Mouse (Mus musculus) left cerebral cortex, postnatal 10 days (tissue): ENCODE measurements around the gene Dyrk3. TPM values are rescaled to one million over a fixed set of nuclear protein-coding genes. Genes with fewer than 3 reads are reported as not detected.

Experiments
- DNase-seq, 2 experiments: peaks; one replicate each; pipeline ENCODE4 v3.0.0; 2021 to 2022; ENCODE audit warnings: low spot score in 2 of 2, mixed read lengths in 1 of 2; ENCODE audit errors: extremely low spot score in 1 of 2
- intact Hi-C: fragments of 180-260 bp; cut with DNase I; formaldehyde crosslinking; loops from one replicate; pipeline ENCODE4 v1.15.1; 2025
- total RNA-seq, 2 experiments: library from RNA; stranded (reverse); gene quantifications; 2 replicates each; pipeline ENCODE4 v1.2.3; 2021

The Dyrk3 gene
- total RNA-seq, result 10 to 100 TPM in 1 of 2 experiments, 1 to 10 TPM in 1; 9.9 to 11.3 TPM

- intact Hi-C loops, result no loop called here
- DNase-seq, result peak; percentile 86 to 94
Measured at GRCm38 (mm10) chr1:131138191-131139016, at the start of gene Dyrk3. TSS of gene Dyrk3 (minus strand) at chr1:131138340.

- intact Hi-C loops, result no loop called here
- DNase-seq, result no peak
Measured at GRCm38 (mm10) chr1:131187856-131188255, 49.7 kb upstream of the Dyrk3 start.

GRCm38 (mm10) chr1:131186995-131187394 lies 48.9 kb upstream of the Dyrk3 start:
- intact Hi-C loops, result no loop called here
- no peak for DNase-seq

- no peak for DNase-seq
- intact Hi-C loops, result no loop called here
Measured at GRCm38 (mm10) chr1:131185821-131186506, 47.8 kb upstream of the Dyrk3 start.

GRCm38 (mm10) chr1:131184956-131185660 lies 47.0 kb upstream of the Dyrk3 start:
- no peak for DNase-seq
- intact Hi-C loops, result no loop called here

- intact Hi-C loops, result no loop called here
- no peak for DNase-seq
Measured at GRCm38 (mm10) chr1:131184253-131184955, 46.3 kb upstream of the Dyrk3 start.

GRCm38 (mm10) chr1:131183201-131183600 lies 45.1 kb upstream of the Dyrk3 start:
- intact Hi-C loops, result no loop called here
- DNase-seq, result no peak

GRCm38 (mm10) chr1:131181642-131182527 lies 43.7 kb upstream of the Dyrk3 start:
- DNase-seq, result peak; percentile 64 to 83
- intact Hi-C loops, result loop anchor here (1.0 to 2.0 kb wide), 2 partner anchors 25 to 65 kb away; no protein-coding TSS in a partner anchor

- intact Hi-C loops, result loop anchor here (2.0 kb wide), 1 partner anchor 66 kb away; no protein-coding TSS in a partner anchor
- DNase-seq, result no peak
Measured at GRCm38 (mm10) chr1:131180386-131180785, 42.2 kb upstream of the Dyrk3 start.

- no peak for DNase-seq
- intact Hi-C loops, result no loop called here
Measured at GRCm38 (mm10) chr1:131178083-131178482, 39.9 kb upstream of the Dyrk3 start.

- no peak for DNase-seq
- intact Hi-C loops, result no loop called here
Measured at GRCm38 (mm10) chr1:131177249-131177648, 39.1 kb upstream of the Dyrk3 start.

GRCm38 (mm10) chr1:131175819-131176218 lies 37.7 kb upstream of the Dyrk3 start:
- no peak for DNase-seq
- intact Hi-C loops, result no loop called here

GRCm38 (mm10) chr1:131175189-131175588 lies 37.0 kb upstream of the Dyrk3 start:
- peak in 1 of 2 experiments; percentile 15 for DNase-seq

GRCm38 (mm10) chr1:131174299-131174861 lies 36.2 kb upstream of the Dyrk3 start:
- intact Hi-C loops, result no loop called here
- DNase-seq, result peak in 1 of 2 experiments; percentile 15

More at GRCm38 (mm10) chr1:131175189-131175588, 37.0 kb upstream of the Dyrk3 start:
- intact Hi-C loops, result no loop called here

GRCm38 (mm10) chr1:131173809-131174208 lies 35.7 kb upstream of the Dyrk3 start:
- intact Hi-C loops, result no loop called here
- DNase-seq, result no peak

GRCm38 (mm10) chr1:131173001-131173400 lies 34.9 kb upstream of the Dyrk3 start:
- intact Hi-C loops, result no loop called here
- DNase-seq, result no peak

- intact Hi-C loops, result no loop called here
- no peak for DNase-seq
Measured at GRCm38 (mm10) chr1:131167612-131168011, 29.5 kb upstream of the Dyrk3 start.
